Mouse (Mus musculus) forebrain, postnatal 0 days (tissue): ENCODE results near the gene Auts2. TPM values are rescaled to one million over a fixed set of nuclear protein-coding genes. Genes with fewer than 3 reads are reported as not detected.
A peak's percentile ranks its signal among the peaks of the same experiment; 100 is the strongest.

Experiments
- ATAC-seq: fragments of 200-750 bp; cut with Nextera tagmentation; 2 replicates; pipeline ENCODE4 v1.8.0; 2017; ENCODE audit warnings: mild to moderate bottlenecking, moderate library complexity
- DNase-seq: peaks from one replicate; pipeline ENCODE4 v3.0.0-alpha.2; 2015
- H3K27ac ChIP-seq: fragments of 300-500 bp; sonication (generic); 2 replicates; pipeline ENCODE4 v1.5.1; 2014; ENCODE audit warnings: low read depth, mild to moderate bottlenecking, antibody characterized with exemption, low read length, moderate library complexity, mixed read lengths
- H3K27me3 ChIP-seq: fragments of 300-500 bp; sonication (generic); 2 replicates; pipeline ENCODE4 v1.6.1; 2014; ENCODE audit warnings: mild to moderate bottlenecking, low read length, mixed read lengths; ENCODE audit not compliant: insufficient read depth
- H3K36me3 ChIP-seq: fragments of 300-500 bp; sonication (generic); 2 replicates; pipeline ENCODE4 v1.6.1; 2014; ENCODE audit warnings: mild to moderate bottlenecking, moderate library complexity; ENCODE audit not compliant: insufficient read depth
- H3K4me1 ChIP-seq: fragments of 300-500 bp; sonication (generic); 2 replicates; pipeline ENCODE4 v1.6.1; 2014; ENCODE audit warnings: antibody characterized with exemption; ENCODE audit not compliant: insufficient read depth
- H3K4me2 ChIP-seq: fragments of 300-500 bp; sonication (generic); 2 replicates; pipeline ENCODE4 v1.6.1; 2014; ENCODE audit warnings: low read depth, mild to moderate bottlenecking, moderate library complexity
- H3K4me3 ChIP-seq: fragments of 300-500 bp; sonication (generic); 2 replicates; pipeline ENCODE4 v1.5.1; 2014; ENCODE audit warnings: low read depth, low read length, mixed read lengths
- H3K9ac ChIP-seq: fragments of 300-500 bp; sonication (generic); 2 replicates; pipeline ENCODE4 v1.6.1; 2014; ENCODE audit warnings: mild to moderate bottlenecking
- H3K9me3 ChIP-seq: fragments of 300-500 bp; sonication (generic); 2 replicates; pipeline ENCODE4 v1.6.1; 2016; ENCODE audit warnings: low read length
- CTCF ChIP-seq: sonication (generic); IDR thresholded peaks from 2 replicates; pipeline ENCODE4 v1.5.1; 2016; ENCODE audit warnings: antibody characterized with exemption, control low read depth, low read depth
- WGBS: fragments of 180-500 bp; shearing (Covaris S2); extraction: QIAGEN DNeasy Blood & Tissue Kit; methylation state at CpG from one replicate; pipeline ENCODE4 v1.1.7; 2014; 5-methylcytosine and 5-hydroxymethylcytosine counted together
- polyA plus RNA-seq: library from polyadenylated mRNA; unstranded; fragments of >200 nt; fragmentation: Nextera tagmentation; extraction: Ambion mirVana; gene quantifications from 2 replicates; pipeline ENCODE4 v1.2.1, GENCODE M21; 2015
- total RNA-seq: library from RNA; depleted of rRNA; stranded (reverse); fragments of >200 nt; gene quantifications from 2 replicates; pipeline ENCODE4 v1.2.3, GENCODE M21; 2014

Auts2 gene
- total and polyA plus RNA-seq, 2 experiments from 2014 or later = 40.9 to 66.2 TPM

GRCm38 (mm10) chr5:131586332-131586700, 956.8 kb downstream of the Auts2 start:
- Histone ChIP-seq H3K36me3 (no peaks in the 10 kb centered on the region), H3K27me3 (no peaks in the 10 kb centered on the region), H3K9me3 (no peaks in the 10 kb centered on the region), H3K4me3 (no peak overlapping the region), H3K9ac (no peak overlapping the region), H3K27ac (0 out of 2 replicates have a peak overlapping the region, but pooled peaks have one; percentile 47), H3K4me2 (no peak overlapping the region), H3K4me1 (peaks cover 5% of the 10 kb centered on the region; the same call in 1 of the 2 replicates)
- DNase-seq (no peak), ATAC-seq (no peak)
- WGBS = 32% methylated on average over 5 of the region's 5 CpGs
- TF ChIP-seq CTCF = no peak

DNA sequence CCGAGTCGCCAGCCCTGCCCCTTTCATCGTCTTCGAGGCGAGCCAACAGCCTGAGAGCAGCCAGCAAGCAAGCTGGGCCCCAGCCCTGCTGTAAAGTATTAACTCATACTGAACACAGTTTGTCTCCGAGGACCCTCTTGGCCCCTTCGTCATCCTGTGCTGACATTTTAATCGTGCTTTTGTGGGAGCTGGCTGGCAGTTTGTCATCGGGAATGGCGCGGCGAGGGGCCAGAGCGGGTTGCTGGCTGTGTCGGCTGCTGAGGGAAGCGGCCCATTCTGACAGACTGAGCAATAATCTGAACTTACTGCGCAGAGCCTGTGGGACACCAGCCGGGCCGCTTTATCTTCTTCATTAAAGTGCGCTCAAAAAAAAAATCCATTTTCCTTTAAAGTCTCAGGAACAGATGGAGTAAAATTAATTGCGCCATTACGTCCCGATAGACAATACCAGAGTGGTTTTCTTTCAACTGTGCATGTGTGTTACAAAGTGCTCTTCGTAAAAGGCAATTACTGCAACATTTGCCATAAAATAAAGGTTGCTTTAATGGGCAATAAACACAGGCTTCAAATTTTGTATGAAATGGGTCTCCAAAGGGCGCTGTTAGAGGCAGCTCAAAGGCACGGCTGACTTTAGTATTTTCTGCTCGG, 957.3 kb downstream of the Auts2 start:
- ATAC-seq (peak; percentile 77), DNase-seq (peak; percentile 65)
- Histone ChIP-seq H3K36me3 (no peaks in the 10 kb centered on the region), H3K9ac (no peak overlapping the region), H3K4me3 (no peak overlapping the region), H3K4me2 (peak overlapping the region; percentile 15; the same call in 1 of the 2 replicates), H3K27me3 (no peaks in the 10 kb centered on the region), H3K9me3 (no peaks in the 10 kb centered on the region), H3K27ac (peak overlapping the region; percentile 1; the same call in 1 of the 2 replicates), H3K4me1 (peaks cover 5% of the 10 kb centered on the region; the same call in 1 of the 2 replicates)
- WGBS = 8% methylated on average over 26 of the region's 26 CpGs
- no peak for TF ChIP-seq CTCF

DNA sequence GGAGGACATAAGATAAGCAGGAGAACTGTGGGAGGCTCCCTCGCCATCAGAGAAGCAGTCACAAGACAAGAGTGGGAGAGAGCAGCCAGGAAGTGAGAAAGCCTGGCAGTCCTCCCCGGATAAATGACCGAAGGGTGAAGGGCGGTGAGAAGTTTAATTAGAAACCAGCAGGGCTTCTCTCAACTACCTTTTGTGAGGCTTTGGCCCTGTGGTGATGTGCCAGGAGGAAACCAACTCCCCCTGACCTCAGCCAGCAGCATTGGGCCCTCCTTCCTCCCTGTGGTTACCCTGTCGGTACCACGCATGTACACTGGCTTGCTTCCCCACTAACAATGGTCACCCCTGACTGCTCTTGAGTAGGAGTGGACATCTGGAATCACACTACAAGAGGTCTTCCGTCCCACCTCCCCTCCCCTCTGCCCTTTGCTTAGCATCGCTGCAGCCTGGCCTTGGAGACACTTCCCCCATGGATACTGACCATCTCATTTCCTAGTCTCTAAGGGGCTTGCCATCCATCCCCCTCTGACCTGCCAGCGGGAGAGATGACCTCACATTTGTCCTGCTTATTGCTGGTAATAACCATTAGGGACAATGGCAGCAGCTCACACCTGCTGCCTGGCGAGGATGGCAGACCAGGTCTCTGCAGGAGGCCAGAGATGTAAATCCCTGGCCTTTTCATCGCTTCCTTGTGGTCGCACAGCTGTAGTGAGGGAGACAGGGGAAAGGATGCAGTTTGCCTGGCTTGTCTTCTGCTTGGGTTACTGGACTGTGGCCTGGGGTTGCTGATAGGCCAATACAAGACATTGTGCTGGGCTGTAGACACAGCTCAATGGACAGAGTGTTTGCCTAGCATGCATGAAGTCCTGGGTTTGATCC, 958.6 kb downstream of the Auts2 start:
- Histone ChIP-seq H3K4me3 (no peak overlapping the region), H3K4me1 (peaks cover 5% of the 10 kb centered on the region; the same call in 1 of the 2 replicates), H3K27me3 (no peaks in the 10 kb centered on the region), H3K9me3 (no peaks in the 10 kb centered on the region), H3K36me3 (no peaks in the 10 kb centered on the region), H3K9ac (no peak overlapping the region), H3K4me2 (no peak overlapping the region), H3K27ac (no peak overlapping the region)
- WGBS = 50% methylated on average over 12 of the region's 12 CpGs
- DNase-seq = no peak
- no peak for TF ChIP-seq CTCF
- ATAC-seq = no peak

GRCm38 (mm10) chr5:131581110-131582050, 961.8 kb downstream of the Auts2 start:
- WGBS = 37% methylated on average over 23 of the region's 23 CpGs
- Histone ChIP-seq H3K4me3 (no peak overlapping the region), H3K4me1 (peaks cover 2% of the 10 kb centered on the region; the same call in 1 of the 2 replicates), H3K27ac (no peak overlapping the region), H3K9me3 (no peaks in the 10 kb centered on the region), H3K36me3 (no peaks in the 10 kb centered on the region), H3K9ac (no peak overlapping the region), H3K27me3 (no peaks in the 10 kb centered on the region), H3K4me2 (no peak overlapping the region)
- DNase-seq (no peak), ATAC-seq (no peak)
- no peak for TF ChIP-seq CTCF

- Histone ChIP-seq H3K4me1 (peaks cover 6% of the 10 kb centered on the region), H3K27me3 (no peaks in the 10 kb centered on the region)
- ATAC-seq = no peak
Observed at GRCm38 (mm10) chr5:131578737-131579136, 964.4 kb downstream of the Auts2 start.

DNA sequence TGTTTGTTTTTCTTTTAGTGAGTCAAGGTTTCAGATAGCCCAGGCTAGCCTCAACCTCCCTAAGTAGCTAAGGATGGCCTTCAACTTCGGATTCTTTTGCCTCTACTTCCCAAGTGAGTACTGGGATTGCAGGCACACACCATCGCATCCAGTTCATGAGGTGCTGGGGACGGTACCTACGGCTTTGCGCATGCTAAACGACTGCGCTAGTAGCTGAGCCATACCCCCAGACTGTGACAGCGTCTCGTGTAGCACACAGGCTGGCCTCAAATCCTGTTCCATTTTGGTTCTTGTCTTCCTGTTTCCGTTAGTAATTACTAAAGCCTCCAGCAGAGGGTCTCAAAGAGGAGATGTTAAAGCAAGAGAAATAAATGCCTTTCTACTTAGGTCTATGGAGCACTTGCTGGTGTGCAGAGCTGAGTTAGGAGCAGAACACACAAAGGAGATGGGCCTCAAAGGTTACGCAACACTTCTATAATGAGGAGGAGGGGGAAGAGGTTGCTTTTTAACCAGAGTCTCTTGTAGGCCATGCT, 967.3 kb downstream of the Auts2 start:
- Histone ChIP-seq H3K9ac (no peak overlapping the region), H3K4me2 (no peak overlapping the region), H3K36me3 (no peaks in the 10 kb centered on the region), H3K4me1 (peaks cover 6% of the 10 kb centered on the region), H3K4me3 (no peak overlapping the region), H3K9me3 (no peaks in the 10 kb centered on the region), H3K27ac (no peak overlapping the region), H3K27me3 (no peaks in the 10 kb centered on the region)
- DNase-seq (peak; percentile 69), ATAC-seq (peak; percentile 27; the same call in 1 of the 2 replicates)
- peak; percentile 71 for TF ChIP-seq CTCF
- 50% methylated on average over 11 of the region's 11 CpGs for WGBS

More at GRCm38 (mm10) chr5:131578737-131579136, 964.4 kb downstream of the Auts2 start:
- no peaks in the 10 kb centered on the region for H3K9me3 ChIP-seq
- TF ChIP-seq CTCF = no peak
- no peak overlapping the region for H3K4me2 ChIP-seq
- WGBS = 91% methylated on average over 9 of the region's 9 CpGs
- no peak overlapping the region for H3K27ac ChIP-seq
- no peak for DNase-seq
- H3K9ac ChIP-seq = no peak overlapping the region
- H3K36me3 ChIP-seq = no peaks in the 10 kb centered on the region
- no peak overlapping the region for H3K4me3 ChIP-seq
